Mouse (Mus musculus): Measurements from ENCODE around the gene Tada2a.
A peak's percentile ranks its signal among the peaks of the same experiment; 100 is the strongest.

Gene Tada2a

GRCm38 (mm10) chr11:84113623-84114022 is 15.8 kb downstream of the Tada2a start:
- DNase-seq (ENCODE audit: low spot score): no peak

DNA sequence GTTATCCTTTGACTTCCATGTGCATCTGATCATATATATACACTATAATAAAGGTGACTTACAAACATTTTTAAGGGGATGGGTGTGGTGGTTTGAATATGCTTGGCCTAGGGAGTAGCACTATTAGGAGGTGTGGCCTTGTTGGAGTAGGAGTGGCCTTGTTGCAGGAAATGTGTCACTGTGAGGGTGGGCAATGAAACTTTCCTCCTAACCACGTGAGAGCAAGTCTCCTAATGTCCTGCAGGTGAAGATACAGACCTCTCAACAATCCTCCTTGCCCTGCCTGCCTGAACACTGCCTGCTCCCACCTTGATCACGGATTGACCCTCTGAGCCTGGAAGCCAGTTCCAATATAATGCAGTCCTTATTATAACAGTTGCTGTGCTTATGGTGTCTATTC is 22.3 kb downstream of the Tada2a start:
- DNase-seq (ENCODE audit: low spot score): no peak

DNA sequence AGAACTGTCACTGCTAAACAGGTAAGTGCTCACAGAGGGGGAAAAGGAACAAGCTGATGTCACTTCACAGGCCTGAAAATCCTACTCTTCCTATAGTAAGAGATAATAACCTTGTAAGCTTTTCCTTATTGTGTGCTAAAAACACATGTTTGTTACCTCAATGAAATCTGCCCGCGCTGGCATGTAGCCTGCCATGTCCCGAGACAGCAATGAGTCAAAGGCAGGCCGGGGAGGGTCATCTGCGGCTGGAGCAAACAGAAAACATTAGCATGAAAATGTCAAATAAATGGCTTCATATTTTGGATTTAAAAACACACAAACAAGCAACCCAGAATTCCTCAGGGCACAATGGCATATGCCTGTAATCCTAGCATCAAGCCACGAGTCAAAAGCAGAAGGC is 25.4 kb downstream of the Tada2a start:
- DNase-seq (ENCODE audit: low spot score): no peak

- no peak for DNase-seq (ENCODE audit: low spot score)
Measured at GRCm38 (mm10) chr11:84101182-84101581, 28.2 kb downstream of the Tada2a start.

GRCm38 (mm10) chr11:84097251-84097998 is 32.0 kb downstream of the Tada2a start:
- DNase-seq (ENCODE audit: low spot score): no peak

DNA sequence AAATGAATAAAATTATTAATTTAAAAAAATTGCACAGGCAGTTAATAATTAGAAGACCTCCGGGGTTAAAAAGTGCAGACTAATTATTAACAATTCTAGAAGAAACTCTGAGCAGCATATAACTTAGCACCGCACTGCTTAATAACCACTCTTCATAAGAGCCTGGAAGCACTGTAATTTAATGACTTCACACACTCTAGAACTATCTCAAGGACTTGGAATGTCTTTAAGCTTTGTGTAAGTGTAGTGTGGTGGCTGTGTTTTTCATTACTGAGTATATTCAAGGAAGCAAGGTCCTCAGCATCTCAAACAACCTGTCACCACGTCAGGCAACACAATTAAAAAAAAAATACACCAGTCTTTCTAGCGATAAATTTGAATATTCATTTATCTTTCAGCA is 34.3 kb downstream of the Tada2a start:
- DNase-seq (ENCODE audit: low spot score): no peak

DNA sequence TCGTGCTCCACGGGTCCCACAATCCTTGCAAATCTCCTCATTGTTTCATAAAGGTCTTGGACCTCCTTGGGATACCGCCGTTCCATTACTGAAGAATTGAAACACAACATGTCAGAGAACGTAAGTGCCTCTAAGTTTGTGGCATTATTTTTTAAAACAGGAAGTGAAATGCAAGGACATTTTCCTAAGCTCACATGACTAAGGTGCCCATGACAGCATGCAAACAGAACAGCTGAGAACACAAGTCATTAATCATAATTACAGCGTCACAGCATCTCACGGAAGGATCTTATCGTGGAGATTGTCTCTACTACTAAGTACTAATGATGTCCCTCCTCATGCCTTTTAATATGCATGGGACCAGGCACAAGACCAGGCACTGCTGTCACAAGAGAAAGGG is 38.8 kb downstream of the Tada2a start:
- DNase-seq (ENCODE audit: low spot score): no peak

GRCm38 (mm10) chr11:84081901-84082300 is 47.5 kb downstream of the Tada2a start:
- no peak for DNase-seq (ENCODE audit: low spot score)

- no peak for DNase-seq (ENCODE audit: low spot score)
Measured at GRCm38 (mm10) chr11:84080327-84080726, 49.1 kb downstream of the Tada2a start.

DNA sequence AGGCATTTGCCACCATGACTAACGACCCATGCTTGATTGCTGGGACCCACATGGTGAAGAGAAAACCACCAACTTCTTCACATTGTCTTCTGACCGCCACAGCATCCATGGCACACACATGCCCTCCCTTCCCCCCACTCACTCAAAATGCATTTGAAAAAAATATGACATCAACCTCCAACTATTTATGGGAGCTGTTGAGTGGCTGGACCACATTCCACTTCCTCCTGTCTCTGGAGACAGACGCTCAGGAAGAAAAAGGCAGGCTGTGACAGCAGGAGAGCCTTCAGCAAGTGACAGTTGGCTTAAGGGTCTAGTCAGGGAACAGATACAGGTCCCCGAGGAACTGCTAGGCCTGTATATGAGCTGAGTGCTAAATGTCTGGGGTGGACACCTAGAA is 49.5 kb downstream of the Tada2a start:
- no peak for DNase-seq (ENCODE audit: low spot score)

- no peak for DNase-seq (ENCODE audit: low spot score)
Measured at GRCm38 (mm10) chr11:84079361-84079760, 50.0 kb downstream of the Tada2a start.

DNA sequence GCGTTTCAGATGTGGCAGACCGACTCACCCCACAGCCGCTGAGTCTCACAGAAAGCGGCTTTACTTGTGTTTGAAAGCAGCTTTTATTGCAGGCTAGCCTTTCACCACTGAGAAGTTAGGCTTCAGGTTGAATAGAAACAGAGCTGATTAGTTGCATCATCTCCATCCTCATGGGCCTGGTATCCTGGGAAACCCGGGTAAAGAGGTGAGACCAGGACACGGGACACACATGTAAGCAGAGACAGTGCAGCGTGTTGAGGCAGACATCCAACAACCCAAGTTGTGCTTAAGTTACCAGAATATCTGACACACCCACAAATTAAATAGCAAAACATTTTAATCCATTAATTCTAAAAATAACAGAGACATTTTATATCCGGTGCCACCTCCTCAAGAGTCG is 50.8 kb downstream of the Tada2a start:
- DNase-seq (ENCODE audit: low spot score): no peak

DNA sequence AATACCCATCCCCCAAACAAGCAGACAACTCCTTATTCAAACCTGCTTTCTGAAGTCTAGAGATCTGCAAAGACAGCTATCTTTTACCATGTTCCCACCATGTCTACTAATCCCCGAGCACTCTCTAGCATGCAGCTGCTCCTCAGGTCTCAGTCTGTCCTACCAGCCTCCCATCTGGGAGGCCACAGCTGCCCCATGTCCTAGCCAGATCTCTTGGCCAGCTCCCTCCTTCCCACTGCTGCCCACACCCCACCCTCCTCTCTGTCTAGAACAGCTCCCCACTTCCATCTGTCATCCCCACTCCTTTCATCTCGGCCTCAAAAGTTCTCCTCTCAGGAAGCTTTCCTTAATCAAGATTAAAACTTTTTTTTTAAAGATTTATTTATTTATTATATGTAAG is 52.4 kb downstream of the Tada2a start:
- no peak for DNase-seq (ENCODE audit: low spot score)

DNA sequence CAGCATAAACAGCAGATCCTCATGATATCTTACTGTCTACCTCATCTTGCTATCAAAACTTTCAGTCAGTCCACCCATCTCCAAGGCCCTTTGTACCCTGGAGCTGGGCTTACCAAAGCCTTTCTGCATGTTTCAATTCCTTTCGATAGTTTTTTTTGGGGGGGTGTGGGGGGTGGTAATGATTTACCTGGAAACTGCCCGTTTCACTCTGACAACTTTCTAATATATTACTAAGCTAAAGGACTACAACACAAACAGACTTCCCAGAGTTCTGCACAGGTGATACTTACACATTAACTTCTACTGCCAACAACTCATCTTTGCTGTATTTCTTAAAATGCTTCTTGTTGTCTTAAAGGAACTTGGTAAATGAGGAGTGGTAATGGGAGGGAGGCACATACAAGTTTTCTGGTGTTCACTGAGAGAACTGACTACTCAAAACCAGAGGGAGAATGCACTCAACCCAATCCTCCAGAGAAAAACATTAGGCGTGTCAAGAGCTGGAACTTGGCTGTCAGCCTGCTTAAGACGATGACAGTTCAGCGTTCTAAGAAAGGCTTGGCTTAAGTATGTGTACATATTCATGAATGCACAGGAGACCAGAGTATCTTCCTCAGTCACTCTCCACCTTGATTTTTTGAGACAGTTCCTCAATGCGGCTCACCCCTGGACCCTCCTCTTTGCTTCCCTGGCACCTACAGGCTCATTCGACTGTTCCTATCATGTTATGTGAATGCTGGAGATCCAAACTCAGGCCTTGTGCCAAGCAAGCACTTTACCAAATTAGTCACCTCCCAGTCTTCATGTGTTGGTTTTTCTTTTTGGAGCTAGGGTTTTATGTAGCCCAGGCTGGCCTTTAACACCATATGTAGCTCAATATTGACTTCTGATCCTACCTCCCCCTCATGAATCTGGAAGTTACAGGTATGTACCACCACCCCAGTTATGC is 55.3 kb downstream of the Tada2a start:
- DNase-seq (ENCODE audit: low spot score): peak; percentile 51

- no peak for DNase-seq (ENCODE audit: low spot score)
Measured at GRCm38 (mm10) chr11:84072904-84073651, 56.3 kb downstream of the Tada2a start.

- no peak for DNase-seq (ENCODE audit: low spot score)
Measured at GRCm38 (mm10) chr11:84069034-84069370, 60.4 kb downstream of the Tada2a start, which contains the start of gene Dusp14. Dusp14 (minus strand) TSS chr11:84069261.

DNA sequence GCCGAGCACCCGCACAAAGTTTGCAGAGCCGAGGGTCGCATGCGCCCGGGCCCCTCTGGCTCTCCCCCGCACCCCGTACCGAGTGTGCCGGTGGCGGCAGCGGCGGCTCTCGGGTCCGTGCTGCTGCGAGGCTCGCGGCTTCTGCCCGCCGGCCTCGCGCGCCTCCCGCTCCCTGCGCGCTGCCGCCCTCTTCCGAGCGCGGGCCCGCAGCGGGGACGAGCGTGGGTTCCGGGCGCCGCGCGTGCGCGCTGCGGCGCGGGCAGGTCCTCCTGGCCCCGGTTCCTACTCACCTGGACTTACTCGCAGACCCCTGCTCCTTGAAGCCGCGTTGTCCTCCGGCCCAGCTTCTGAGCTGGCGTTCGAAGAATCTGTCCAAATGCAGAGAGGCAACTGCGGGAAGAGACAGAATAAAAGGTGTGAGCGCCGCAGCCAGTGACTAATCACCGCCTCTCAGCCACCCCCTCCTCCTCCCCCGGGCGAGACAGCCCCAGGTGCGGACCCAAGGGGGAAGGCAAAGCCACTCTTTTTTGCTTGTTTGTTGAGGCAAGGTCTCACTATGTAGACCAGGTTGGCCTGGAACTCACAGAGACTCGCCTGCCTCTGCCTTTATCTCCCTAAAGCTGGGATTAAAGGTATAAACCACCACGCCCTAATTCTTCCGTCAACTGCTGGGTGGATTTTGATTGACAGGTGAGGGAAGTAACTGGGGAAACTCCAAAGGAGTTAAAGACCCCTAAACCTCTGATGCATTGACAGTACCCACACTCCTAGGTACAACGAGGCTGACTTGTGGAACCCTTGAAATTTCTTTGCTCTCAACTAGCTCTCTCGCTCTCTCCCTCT is 61.0 kb downstream of the Tada2a start:
- DNase-seq (ENCODE audit: low spot score): peak; percentile 52

DNA sequence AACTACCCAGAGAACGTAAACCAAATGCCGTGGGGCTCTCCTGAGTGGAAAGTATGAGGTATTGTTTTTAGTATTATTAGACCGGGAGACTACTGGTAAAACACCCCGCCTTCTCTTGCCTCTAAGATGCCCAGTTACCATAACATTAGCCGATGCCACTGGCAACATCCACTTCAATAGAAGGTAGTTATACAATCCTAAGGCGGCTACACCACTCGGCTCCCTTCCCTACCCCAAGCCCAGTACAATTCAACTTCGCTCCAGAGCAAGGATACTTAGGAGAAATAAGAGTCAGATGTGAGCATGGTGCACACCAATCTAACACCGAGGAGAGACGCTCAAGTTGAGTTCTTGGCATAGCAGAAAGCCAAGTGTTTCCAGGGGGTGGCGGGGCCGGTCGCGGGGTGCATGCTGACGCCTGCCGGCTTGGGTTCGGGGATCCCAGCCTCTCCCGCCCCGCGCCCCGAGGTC is 61.6 kb downstream of the Tada2a start:
- DNase-seq (ENCODE audit: low spot score): peak; percentile 30

GRCm38 (mm10) chr11:84066927-84067645 is 62.3 kb downstream of the Tada2a start:
- peak; percentile 59 for DNase-seq (ENCODE audit: low spot score)

GRCm38 (mm10) chr11:84066071-84066481 is 63.3 kb downstream of the Tada2a start:
- peak; percentile 45 for DNase-seq (ENCODE audit: low spot score)

All from MN1 (cell line).